Mouse (Mus musculus) mature B cell (primary cell): Measurements from ENCODE around the gene Kdsr.
"Not testable (repeated sequence)": the region's sequence is repeated elsewhere in the genome, so short reads cannot be mapped to it uniquely, and the experiment has no call there.

Experiments used
- in situ Hi-C: fragments of 300-500 bp; cut with MboI; formaldehyde crosslinking; loops from 2 replicates; pipeline ENCODE4 v1.14.3; 2019

Gene Kdsr

DNA sequence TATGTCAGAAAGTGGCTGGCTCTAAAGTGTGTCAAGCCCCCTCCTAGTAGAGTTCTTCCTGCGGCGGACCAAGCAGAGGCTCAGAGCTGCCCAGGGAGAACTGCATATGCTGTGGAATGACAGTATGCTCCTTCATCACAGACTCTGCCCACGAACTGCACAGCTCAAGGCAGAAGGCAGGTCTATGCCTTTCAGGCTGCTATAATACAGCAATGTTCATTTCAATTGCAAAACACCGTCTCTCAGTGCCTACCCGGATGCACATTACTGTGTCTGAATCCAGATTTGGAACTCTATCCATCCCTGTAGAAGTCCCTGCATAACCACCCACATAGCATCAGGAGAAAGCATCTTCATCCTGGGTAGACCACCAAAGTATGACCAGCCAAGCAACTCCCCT, 19.7 kb downstream of the Kdsr start:
- in situ Hi-C loops, result loop anchor here (10.0 kb wide), 1 partner anchor 315 kb away; no protein-coding TSS in a partner anchor

DNA sequence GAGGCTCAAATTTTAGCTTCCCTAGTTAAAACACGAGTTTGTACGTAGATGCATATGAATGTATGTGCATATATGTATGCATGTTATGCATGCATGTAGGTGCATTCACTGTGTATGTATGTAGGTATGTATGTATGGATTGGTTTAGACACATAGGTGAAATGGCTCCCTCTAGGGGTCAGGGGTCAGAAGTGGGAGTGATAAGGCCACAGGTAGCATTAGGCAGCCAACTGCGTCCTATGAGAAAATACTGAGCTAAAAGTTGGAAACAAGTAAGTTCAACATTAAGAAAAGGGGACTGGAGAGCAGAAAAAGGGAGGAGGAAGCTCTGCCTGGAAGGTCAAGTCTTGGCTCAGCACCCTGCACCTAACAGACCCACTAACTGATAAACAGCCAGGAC, 21.4 kb downstream of the Kdsr start:
- in situ Hi-C loops, result no loop called here

DNA sequence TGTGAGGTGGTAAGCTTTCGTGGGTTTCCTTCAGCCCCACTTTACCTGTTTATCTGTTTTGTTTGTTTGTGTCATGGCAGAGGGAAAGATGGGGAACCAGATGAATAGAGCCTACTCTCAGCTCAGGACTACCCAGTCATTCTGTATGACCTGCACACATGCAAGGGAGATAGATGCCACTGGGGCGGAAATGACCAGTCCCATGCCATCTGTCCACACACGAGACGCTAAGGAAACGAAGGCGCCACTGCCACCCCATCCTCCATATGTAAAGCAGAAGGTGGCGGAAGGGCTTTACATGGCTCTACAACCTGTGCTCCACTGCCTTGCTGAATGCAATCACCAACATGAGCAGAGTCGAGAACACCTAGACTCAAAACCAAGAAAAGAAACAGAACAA, 23.3 kb downstream of the Kdsr start:
- in situ Hi-C loops, result no loop called here

DNA sequence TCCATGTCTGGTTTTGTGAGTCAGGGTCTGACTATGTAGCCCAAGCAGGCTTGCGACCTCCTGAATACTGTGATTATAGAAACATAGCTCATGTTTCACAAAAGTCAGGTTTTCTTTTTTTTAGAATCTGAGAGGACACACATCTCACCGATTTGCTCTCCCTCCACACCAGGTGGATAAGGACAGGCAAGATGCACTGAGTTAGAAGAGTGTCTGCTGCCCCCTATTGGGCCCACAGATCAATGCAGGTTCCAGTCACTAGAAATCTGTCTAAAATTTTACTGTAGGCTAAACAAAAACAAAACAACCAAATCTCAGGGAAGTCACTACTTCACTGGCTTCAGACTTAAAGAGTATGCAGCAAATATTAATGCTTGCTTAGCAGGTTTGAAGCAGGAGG, 23.9 kb downstream of the Kdsr start:
- in situ Hi-C loops, result no loop called here

DNA sequence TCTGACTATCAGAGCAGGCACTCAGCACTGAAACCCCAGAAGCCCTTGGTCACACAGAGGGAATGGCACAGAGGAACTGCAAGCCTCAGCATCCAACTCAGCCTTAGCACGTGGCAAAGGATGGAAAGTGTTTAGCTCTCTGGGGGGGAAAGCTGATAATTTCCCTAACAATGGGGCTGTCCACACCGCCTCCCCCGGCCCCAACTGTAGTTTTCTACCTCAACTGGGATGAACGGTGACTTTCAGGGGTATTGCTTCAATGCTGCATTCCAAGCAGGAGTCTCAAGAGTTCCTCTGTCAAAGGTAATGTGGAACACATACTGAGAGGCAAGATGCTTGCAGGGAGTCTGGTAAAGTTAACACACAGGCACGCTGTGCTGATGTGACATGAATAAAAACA, 37.5 kb downstream of the Kdsr start:
- in situ Hi-C loops, result no loop called here

DNA sequence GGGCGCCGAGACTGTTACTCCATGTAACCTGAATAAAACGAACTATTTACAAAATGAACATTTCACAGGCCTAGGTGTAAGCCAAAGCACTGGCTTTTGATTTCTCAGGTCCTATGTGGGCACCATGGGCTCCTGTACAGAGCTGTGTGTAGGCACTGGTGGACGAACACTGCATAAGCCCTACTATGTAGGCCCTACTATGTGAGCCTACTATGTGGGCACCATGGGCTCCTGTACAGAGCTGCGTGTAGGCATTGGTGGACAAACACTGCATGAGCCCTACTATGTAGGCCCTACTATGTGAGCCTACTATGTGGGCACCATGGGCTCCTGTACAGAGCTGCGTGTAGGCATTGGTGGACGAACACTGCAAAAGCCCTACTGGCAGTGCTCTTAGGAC, 41.8 kb downstream of the Kdsr start:
- in situ Hi-C loops, result not testable (repeated sequence)

DNA sequence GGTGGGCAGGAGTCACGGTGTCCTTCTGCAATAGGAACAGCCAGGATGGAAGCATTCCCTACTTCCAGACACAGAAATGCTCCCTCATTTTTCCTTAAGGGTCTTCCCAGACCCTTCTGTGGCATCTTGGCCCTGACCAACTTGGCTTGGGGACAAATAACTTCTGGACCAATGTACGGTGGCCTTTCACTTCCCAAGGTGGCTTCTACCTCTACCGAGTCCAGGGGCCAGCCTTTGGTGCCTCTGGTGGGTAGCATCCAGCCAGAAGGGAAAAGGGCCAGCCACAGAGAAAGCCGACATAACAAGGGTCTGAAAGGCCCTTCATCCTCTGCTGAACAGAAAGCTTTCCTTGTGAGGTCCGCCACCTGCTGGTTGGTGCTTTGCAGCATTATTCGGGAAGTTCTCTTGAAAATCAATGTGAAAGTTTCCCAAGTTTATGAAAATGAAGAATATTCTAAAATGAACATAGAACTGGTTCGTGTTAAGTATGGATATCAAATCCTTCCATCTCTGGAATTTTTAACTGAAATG, 42.4 kb downstream of the Kdsr start:
- in situ Hi-C loops, result no loop called here

DNA sequence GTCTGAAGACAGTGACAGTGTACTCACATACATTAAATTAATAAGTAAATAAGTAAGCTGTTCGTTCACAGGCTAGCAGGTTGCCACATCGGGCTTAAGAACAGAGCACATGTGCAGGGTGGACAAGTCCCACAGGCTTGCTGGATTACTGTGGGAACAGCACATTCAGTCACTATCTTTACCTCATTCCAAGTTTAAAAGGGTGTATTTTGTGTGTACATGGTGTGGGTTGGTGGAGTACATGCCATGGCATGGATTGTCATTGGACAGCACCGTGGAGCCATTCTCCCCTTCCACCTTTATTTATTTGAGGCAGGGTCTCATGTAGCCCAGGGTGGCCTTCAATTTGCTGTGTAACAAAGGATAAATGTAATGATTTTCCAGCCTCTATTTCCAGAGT, 43.4 kb downstream of the Kdsr start:
- in situ Hi-C loops, result no loop called here

DNA sequence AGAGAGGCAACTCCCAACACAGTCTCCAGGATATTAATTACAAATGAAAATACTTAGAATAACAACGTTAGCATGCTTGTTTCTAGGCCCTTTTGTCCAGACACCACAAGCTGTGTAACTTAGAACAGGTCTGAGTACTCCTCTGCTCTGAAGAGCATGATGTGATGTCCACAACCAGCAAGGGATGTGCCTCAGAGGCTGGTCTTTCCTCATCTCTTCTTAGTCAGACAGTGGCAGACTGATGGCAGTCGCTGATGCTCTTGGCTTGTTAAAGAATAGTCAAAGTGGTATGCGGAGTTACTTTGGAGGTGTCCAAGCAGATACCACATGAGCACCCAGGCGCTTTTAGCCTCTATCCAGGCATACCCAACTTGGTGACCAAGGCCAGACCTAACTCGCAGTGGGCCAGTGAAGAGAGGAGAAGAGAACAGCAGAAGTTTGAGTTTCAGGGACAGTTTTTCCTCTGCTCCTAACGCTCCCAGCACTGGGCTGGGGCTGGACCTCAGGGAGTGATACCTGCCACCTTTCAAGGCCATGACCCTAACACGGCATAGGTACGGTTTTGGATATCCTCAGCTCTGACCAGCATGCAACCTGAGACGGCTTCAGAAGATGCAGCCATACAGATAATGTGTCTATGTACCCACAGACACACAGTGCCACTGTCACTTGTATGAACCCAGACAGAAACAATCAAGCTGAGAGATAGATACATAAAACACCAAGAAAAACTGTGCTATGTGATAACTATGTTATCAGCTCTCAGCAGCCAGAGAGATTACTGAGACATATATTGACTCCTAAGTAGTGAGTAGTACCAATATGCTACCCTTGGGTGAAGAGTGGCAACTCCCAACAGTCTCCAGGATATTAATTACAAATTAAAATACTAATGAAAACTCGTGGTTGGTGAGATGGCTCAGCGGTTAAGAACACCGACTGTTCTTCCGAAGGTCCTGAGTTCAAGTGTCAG, 44.1 kb downstream of the Kdsr start:
- in situ Hi-C loops, result no loop called here

DNA sequence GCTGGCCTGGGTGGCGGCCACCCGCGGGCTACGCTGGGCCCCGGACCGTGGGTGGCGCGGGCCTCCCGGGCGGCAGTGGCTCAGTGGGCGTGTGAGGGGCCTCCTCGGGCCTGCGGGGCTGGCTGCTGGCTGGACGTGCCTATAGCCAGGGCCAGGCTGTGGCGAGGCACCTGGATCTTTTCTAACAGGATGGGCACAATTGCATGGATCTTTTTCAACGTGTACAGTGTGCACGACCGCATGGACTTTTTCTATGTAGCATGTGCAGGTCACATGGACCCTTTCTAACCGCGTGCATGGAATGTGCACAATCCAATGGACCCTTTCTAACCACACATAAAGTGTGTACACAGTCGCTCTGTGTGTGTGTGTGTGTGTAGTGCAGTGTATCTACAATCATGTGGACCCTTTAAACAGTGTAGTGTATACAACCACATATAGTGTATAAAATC, 45.0 kb downstream of the Kdsr start:
- in situ Hi-C loops, result loop anchor here (5.0 kb wide), 1 partner anchor 167 kb away; no protein-coding TSS in a partner anchor

DNA sequence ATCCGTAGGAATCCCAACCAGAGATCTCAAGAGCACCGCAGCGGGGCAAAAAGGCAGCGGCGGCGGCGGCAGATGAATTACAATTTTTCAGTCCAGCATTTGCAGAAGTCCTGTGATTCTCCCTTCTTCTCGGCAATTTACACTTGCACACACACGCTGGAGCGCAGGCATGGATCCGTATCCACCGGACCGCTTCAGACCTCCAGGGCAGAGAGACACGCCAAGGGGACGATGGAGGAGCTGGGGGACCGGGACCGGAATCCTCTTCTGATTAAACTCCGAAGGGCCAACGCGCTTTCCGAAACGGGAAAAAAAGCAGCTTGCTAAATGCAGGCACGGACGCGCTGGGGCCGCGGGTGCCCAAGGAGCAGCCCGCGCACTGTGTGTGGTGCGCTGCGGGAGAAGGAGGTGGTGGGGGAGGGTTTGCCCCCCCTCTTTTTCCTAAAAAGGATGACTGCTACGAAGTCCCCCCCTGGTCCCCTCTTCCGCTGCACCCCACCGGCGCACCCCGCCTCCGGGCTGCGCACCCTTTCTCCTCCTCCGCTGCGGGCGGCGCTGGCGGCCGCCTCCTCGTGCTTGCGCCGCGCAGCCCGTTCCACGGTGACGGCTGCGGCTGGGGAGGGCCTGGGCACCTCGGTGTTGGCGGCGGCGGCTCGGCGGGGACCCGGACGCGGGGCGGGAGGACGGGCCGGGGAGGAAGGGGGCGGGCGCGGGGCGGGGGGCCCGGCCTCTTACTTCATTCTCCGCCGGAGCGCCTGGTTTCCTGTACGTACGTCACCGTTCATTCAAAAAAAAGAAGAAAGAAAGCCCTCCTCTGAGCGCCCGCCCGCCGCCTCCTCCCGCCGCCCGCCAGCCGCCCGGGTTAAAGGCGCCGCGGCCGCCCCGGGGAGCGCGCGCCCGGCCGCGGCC, 45.7 kb downstream of the Kdsr start, which contains the start of gene Bcl2:
Bcl2 (minus strand) TSS at position 654 of the 909 bp plus-strand sequence.
- in situ Hi-C loops, result loop anchor here (5.0 kb wide), 1 partner anchor 167 kb away; no protein-coding TSS in a partner anchor

DNA sequence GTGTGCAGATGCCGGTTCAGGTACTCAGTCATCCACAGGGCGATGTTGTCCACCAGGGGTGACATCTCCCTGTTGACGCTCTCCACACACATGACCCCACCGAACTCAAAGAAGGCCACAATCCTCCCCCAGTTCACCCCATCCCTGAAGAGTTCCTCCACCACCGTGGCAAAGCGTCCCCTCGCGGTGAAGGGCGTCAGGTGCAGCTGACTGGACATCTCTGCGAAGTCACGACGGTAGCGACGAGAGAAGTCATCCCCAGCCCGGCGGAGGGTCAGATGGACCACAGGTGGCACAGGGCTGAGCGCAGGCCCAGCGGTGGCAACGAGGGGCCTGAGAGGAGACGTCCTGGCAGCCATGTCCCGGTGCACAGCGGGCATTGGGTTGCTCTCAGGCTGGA, 47.2 kb downstream of the Kdsr start:
- in situ Hi-C loops, result loop anchor here (5.0 kb wide), 1 partner anchor 165 kb away; no protein-coding TSS in a partner anchor

DNA sequence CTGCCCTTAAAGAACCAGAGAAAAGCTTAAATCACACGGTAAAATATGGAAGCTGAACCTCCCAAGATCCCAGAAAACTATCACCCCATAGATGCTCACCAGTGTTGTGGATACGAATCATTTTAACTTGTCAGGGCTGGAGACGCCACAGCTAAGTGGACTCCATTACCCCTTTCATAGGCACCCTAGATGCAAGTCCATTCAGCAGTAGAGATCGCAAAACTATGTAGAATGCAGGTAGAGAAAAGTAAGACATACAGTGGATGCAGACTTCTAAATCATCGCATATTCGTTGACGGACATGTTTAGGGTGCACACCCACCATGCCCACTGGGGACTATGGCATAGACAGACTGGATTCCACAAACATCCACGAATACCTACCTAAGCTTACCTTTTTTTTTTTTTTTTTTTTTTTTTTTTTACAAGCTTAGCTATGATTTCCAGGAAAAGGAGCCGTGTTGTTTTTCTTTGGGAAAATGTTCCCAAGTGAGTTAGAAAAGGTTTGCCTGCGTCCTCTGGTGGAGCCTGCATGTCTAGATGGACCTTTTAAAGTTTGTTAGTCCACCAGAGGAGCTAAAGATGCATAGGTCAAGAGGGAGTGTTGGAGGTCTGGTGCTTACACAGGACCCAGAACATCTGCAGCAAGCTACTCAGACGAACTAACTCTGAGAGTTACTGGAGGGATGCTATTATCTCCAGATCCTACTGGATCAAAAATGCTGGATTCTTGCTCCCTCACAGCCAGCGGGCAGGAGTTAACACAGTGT, 48.0 kb downstream of the Kdsr start:
- in situ Hi-C loops, result loop anchor here (5.0 kb wide), 1 partner anchor 164 kb away; no protein-coding TSS in a partner anchor

DNA sequence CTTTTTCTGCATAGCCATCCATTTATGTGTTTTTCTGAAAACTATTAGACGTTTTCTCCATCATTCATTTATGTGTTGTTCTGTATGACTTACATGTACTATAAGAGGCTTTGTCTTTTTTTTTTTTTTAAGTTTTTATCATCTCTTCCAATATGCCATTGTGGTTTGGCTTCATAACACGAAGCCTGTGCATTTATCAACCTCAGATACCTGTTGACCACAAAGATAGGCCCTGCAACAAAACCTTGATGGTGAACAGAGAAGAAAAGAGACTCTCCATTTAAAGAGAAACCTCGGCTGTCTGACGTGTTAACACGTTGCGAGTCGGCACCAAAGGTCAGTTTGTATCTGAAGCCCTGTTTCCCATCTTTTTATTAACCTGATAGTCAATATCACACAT, 49.3 kb downstream of the Kdsr start:
- in situ Hi-C loops, result loop anchor here (5.0 kb wide), 1 partner anchor 163 kb away; no protein-coding TSS in a partner anchor

DNA sequence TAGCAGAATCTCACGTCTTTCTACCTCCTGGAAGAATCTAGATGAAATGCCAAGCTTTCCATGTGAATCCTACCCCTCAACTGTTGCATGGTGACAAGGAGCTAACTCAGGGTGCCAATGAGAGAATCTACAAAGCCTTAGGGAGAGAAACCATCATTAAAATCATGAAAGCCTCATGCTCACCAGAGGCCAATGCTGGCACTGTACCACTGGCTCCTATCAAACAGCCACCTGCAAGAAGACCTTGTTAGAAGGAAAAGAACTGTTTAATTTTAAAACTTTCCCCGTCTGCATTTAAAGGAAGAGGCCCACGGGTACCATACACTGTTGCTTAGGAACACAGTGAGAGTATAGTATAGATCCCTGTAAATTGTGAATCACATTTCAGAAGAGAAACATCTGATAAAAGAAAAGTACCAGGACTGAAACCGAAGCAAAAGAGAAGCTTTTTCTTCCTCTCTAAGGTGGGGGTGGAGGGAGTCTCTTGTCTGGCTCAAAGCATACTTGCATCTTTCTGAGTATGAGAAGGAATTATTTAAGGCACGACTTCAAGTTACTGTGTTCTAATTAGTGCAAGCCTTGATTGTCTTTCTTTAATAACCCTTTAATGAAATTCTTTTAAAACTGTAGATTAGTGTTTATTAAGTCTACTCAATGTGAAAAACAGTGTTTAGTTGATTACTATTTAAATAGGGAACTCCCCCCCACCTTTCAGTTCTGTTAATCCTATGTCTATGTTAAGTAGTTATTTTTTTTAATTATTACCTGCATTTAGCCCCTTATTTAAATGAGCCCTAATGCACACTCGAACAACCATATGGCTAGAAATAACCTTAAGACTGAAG, 52.3 kb downstream of the Kdsr start:
- in situ Hi-C loops, result no loop called here

DNA sequence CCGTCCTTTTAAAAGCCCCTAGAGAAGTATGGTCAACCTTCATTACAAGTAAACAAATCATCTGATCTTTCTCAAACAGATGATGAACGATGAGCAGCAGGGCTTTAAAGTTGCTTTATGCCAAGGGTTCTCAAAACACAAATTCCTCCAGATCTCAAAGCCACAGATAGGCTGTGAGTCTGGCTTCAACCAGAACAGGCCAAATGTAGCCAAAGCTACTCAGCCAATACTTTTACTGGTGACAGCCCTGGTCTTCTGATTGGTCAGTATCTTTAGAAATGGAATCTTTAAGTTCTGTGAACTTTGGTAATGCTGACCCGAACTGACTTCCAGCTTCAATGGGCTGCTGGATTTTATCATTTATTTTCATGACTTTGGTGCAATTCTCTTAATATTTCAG, 56.3 kb downstream of the Kdsr start:
- in situ Hi-C loops, result no loop called here

DNA sequence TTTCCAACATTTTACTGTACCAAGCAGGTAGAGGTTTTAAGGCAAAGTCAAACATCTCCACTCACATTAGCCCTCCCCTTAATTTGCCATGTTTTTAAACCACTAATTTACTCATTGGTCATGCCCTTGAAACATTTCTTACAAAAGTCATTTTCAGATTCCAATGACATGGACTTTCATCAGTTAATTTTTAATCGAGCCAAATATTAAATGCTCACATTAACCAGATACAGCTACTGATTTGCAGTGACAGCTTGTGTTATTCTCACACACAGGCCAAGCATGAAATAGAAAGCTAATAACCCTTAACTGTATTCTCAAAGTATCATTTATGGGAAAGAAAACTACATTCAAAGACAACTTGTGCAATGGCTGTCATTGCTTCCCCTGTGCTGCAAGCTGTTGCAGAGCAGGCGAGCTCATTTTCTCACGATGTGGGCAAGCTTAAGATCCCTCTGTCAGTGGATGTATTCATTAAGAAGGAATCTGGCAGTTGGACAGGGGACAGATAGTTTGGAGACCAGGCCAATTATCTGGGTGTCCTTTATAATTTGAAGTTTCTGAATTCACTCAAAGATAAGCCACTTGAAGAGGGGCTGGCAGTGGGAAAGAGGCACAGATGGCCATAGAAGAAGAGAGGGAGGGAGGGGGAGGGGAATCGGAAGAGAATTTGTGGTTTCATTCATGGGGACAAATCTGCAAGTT, 56.9 kb downstream of the Kdsr start:
- in situ Hi-C loops, result no loop called here

DNA sequence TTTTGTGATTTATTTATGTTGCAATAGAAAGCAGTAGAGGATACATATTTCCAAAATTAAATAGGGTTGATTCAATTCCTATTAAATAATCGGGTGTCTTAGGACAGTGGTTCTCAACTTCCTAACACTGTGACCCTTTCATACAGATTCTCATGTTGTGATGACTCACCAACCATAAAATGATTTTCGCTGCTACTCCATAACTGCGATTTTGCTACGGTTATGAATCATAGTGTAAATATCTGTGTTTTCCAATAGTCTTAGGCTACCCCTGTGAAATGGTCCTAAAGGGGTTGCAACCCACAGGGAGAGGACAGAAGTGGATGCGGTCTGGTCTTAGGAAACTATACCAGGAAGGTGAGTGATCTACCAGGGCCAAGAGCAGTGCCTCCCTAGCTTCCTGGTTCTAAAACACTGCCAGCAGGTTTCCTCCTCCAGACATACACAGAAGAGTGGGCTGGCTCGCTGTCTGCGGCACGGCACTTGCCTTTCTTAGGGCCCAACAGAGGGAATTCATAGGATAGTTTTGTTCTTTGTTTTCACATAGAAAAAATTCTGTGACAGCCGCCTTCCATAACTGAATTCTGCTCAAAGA, 58.9 kb downstream of the Kdsr start:
- in situ Hi-C loops, result no loop called here

DNA sequence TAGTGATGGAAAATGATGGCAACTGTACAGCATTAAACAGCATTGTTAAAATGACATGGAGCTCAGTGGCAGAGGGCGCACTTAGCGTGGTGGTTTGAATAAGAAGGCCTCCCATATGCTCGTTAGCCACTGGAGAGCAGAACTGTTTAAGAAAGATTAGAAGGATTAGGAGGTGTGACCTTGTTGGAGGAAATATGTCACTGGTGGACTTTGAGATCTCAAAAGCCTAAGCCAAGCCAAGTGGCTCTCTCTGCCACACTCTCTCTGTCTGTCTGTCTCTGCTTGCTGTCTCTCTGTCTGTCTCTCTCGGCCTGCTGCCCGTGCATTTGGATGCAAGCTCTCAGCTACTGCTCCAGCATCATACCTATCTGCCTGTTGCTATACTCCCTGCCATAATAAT, 63.1 kb downstream of the Kdsr start:
- in situ Hi-C loops, result no loop called here
